Mouse (Mus musculus): Measurements from ENCODE around the gene 4930435E12Rik.

DNA sequence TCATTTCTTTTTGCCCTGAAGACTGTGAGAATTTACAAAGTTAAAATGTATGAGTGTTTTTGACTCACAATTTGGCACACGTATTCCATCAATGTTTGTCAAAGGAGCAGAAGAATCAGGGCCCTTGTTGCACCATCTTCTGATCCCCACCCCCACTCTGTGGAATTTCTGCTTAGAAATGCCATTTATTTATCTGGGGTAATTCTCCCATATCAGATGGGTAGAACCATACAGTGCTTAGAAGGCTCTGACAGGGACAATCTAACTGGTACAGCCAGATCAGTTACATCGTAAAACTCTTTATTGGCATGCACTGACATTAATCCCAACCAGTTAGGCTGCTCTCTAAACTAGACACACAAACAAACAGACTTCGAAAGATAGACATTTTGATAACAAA lies 38.6 kb downstream of the 4930435E12Rik start:
- TF ChIP-seq EP300 (IDR thresholded peaks at IDR 0.05) (no peak), CTCF (IDR thresholded peaks at IDR 0.05) (no peak)
